Mouse (Mus musculus): ENCODE results near the gene Spsb2. TPM values are rescaled to one million over a fixed set of nuclear protein-coding genes. Genes with fewer than 3 reads are reported as not detected.

The Spsb2 gene
- polyA plus RNA-seq, 1 experiment from 2014 or later: 4.7 TPM

DNA sequence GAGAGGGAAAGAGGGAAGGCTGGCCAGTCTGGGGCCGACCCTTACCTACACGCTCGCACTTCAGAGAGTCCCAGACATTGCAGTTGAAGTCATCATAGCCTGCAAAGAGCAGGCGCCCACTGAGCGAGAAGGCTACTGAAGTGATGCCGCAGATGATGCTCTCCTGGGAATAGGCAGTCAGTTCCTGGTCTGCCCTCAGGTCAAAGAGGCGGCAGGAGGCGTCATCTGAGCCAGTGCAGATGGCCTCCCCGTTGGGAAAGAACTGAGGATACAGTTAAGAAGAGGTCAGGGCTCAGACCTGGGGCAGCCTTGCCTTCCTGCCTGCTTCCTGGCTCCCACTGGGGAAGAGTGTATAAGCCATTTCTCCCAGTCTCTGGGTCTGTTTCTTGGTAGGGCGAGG, 27.1 kb downstream of the Spsb2 start:
- Histone ChIP-seq H3K9me3 (replicated peaks; ENCODE audit: control insufficient read depth, low read length) (no peaks in the 10 kb centered on the region), H3K4me2 (ENCODE audit: low read length) (no peak overlapping the region), H3K4me3 (ENCODE audit: low read depth, low read length) (no peak overlapping the region), H3K27ac (ENCODE audit: low read depth, low read length) (no peak overlapping the region), H3K4me1 (ENCODE audit: control insufficient read depth, insufficient read depth, low read length) (peaks cover under 1% of the 10 kb centered on the region; the same call in 1 of the 2 replicates), H3K9ac (ENCODE audit: low read length) (no peak overlapping the region), H3K27me3 (replicated peaks; ENCODE audit: control insufficient read depth, insufficient read depth, low read length) (no peaks in the 10 kb centered on the region), H3K36me3 (ENCODE audit: control insufficient read depth, insufficient read depth, low read length) (peaks cover 17% of the 10 kb centered on the region)
- WGBS: 69% methylated on average over 10 of the region's 10 CpGs
- DNase-seq (ENCODE audit: low spot score) (no peak), ATAC-seq (no peak)

DNA sequence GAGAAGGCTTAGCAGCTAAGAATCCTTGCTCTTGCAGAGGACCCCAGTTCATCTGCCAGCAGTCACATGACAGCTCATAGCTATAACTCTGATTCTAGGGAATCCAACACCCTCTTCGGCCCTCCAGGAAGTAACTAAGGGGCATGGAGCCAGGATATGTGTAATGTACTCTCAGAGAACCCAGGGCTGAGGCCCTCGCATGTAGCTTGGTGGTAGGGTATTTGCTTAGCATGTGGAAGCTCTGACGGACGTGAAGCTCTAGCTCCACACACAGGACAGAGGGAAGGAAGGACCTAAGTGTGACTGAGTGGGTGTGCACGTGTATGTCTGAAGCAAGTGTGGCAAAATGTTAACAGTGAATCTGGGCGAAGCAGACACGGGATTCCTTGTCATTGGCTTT, 27.9 kb downstream of the Spsb2 start:
- no peak overlapping the region for H3K9ac ChIP-seq (ENCODE audit: low read length)
- H3K4me3 ChIP-seq (ENCODE audit: low read depth, low read length): no peak overlapping the region
- no peaks in the 10 kb centered on the region for H3K9me3 ChIP-seq (replicated peaks; ENCODE audit: control insufficient read depth, low read length)
- H3K36me3 ChIP-seq (ENCODE audit: control insufficient read depth, insufficient read depth, low read length): peaks cover 20% of the 10 kb centered on the region
- DNase-seq (ENCODE audit: low spot score) (no peak), ATAC-seq (no peak)
- no peak overlapping the region for H3K27ac ChIP-seq (ENCODE audit: low read depth, low read length)
- no peaks in the 10 kb centered on the region for H3K4me1 ChIP-seq (ENCODE audit: control insufficient read depth, insufficient read depth, low read length)
- no peak overlapping the region for H3K4me2 ChIP-seq (ENCODE audit: low read length)
- WGBS: 83% methylated on average over 7 of the region's 7 CpGs
- H3K27me3 ChIP-seq (replicated peaks; ENCODE audit: control insufficient read depth, insufficient read depth, low read length): no peaks in the 10 kb centered on the region

DNA sequence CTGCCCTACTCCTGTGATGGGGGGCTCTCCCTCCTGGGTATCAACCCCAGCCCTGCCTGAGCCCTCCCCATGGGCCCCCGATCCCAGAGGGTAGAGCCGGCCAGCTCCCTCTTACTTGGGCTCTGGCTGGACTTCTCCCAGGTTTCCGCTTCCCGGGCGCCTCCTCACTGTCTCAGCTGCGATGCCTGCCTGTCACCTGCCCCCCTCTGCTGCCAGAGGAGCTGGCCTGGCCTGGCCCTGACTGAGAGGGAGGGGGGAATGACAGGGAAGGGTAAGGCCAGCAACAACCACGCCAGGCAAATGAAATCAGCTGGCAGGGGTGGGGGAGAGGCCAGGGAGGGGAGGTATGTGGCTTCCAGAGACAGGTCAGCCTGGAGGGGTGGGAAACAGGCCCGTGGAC, 31.3 kb downstream of the Spsb2 start:
- no peaks in the 10 kb centered on the region for H3K27me3 ChIP-seq (replicated peaks; ENCODE audit: control insufficient read depth, insufficient read depth, low read length)
- no peak overlapping the region for H3K4me2 ChIP-seq (ENCODE audit: low read length)
- H3K9me3 ChIP-seq (replicated peaks; ENCODE audit: control insufficient read depth, low read length): no peaks in the 10 kb centered on the region
- H3K4me1 ChIP-seq (ENCODE audit: control insufficient read depth, insufficient read depth, low read length): no peaks in the 10 kb centered on the region
- H3K27ac ChIP-seq (ENCODE audit: low read depth, low read length): peak overlapping the region; percentile 24; the same call in 1 of the 2 replicates
- H3K4me3 ChIP-seq (ENCODE audit: low read depth, low read length): no peak overlapping the region
- peaks cover 11% of the 10 kb centered on the region; the same call in 1 of the 2 replicates for H3K36me3 ChIP-seq (ENCODE audit: control insufficient read depth, insufficient read depth, low read length)
- 15% methylated on average over 8 of the region's 8 CpGs for WGBS
- DNase-seq (ENCODE audit: low spot score) (no peak), ATAC-seq (peak; percentile 21; the same call in 1 of the 2 replicates)
- H3K9ac ChIP-seq (ENCODE audit: low read length): peak overlapping the region; percentile 35; the same call in 1 of the 2 replicates

DNA sequence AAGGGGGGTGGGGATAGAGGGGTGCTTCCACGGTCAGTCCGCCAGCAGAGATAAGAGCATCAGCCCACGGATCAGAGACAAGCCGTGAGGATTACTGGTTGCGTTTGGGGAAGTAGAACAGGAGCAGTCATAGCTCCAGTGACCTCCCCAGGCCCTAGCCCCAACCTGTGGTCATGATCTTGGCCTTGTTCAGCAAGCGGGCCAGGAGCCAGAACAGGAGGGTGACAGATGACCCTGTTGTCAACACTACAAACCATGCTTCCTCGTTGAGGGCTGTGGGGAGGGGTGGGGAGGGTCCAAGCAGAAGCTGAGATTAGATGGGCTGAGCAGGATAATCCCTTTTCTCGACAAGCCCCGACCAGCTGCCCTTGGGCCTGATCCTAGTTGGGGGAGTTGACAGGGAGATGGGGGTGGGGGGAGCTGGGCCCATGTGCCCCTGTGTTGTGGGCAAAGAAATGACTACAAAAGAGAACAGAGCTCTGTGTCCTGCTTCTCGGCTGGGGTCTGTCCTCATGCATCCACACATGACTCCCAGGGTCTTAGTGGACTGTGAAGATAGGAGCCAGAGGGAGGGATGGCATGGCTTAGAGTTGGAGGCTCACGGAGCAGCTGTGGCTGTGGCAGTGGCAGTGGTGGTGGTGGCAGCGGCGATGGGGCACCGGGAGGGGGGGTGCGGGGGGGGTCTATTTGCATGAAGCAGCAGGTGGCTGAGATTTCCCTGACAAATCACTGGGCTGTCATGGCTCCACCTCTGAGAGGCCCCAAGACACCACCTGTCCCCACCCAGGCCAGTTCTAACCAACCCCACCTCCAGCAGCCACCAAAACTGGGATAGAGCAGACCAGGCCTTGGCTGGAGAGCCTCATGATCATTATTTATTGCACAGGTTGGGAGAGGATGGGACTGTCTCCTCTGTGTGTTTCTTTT, 32.0 kb downstream of the Spsb2 start, which contains the start of gene Gnb3:
TSS of gene Gnb3 (minus strand) at position 35 of the 927 bp plus-strand sequence.
- Histone ChIP-seq H3K4me2 (ENCODE audit: low read length) (no peak within 1 kb of the TSS), H3K4me1 (ENCODE audit: control insufficient read depth, insufficient read depth, low read length) (no peaks in the 10 kb centered on the region), H3K27me3 (replicated peaks; ENCODE audit: control insufficient read depth, insufficient read depth, low read length) (no peaks in the 10 kb centered on the region), H3K4me3 (ENCODE audit: low read depth, low read length) (no peak within 1 kb of the TSS), H3K36me3 (ENCODE audit: control insufficient read depth, insufficient read depth, low read length) (peaks cover 11% of the 10 kb centered on the region; the same call in 1 of the 2 replicates), H3K27ac (ENCODE audit: low read depth, low read length) (peak within 1 kb of the TSS; percentile 24; the same call in 1 of the 2 replicates), H3K9me3 (replicated peaks; ENCODE audit: control insufficient read depth, low read length) (no peaks in the 10 kb centered on the region), H3K9ac (ENCODE audit: low read length) (peak within 1 kb of the TSS; percentile 35; the same call in 1 of the 2 replicates)
- DNase-seq (ENCODE audit: low spot score) (no peak), ATAC-seq (peak; percentile 24; the same call in 1 of the 2 replicates)
- WGBS: 34% methylated on average over 15 of the region's 15 CpGs

DNA sequence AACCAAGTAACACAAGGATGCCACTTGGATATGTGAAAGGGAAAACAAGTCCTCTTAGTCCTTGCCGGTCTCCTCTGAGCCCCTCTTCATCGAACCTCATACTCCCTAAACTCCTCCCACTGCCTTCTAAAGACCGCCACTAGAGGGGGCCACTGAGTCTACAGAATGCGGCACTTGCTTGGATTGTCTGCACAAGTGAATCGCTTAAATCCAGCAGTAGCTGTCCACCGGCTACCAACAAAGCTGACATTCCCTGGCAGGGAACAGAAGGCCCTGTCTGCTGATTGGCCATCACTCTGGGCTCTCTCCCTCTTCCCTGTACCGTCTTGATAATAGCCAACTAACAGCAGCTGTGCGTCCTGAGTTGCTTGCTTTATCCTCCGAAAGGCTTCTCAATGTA, 38.8 kb downstream of the Spsb2 start:
- Histone ChIP-seq H3K4me3 (ENCODE audit: low read depth, low read length) (no peak overlapping the region), H3K4me2 (ENCODE audit: low read length) (0 out of 2 replicates have a peak overlapping the region, but pooled peaks have one; percentile 15), H3K9ac (ENCODE audit: low read length) (no peak overlapping the region), H3K36me3 (ENCODE audit: control insufficient read depth, insufficient read depth, low read length) (peaks cover 18% of the 10 kb centered on the region), H3K9me3 (replicated peaks; ENCODE audit: control insufficient read depth, low read length) (no peaks in the 10 kb centered on the region), H3K4me1 (ENCODE audit: control insufficient read depth, insufficient read depth, low read length) (no peaks in the 10 kb centered on the region), H3K27ac (ENCODE audit: low read depth, low read length) (peak overlapping the region; percentile 52; the same call in 1 of the 2 replicates), H3K27me3 (replicated peaks; ENCODE audit: control insufficient read depth, insufficient read depth, low read length) (no peaks in the 10 kb centered on the region)
- peak; percentile 92 for ATAC-seq
- WGBS: 7% methylated on average over 9 of the region's 9 CpGs
- DNase-seq (ENCODE audit: low spot score): peak; percentile 97

DNA sequence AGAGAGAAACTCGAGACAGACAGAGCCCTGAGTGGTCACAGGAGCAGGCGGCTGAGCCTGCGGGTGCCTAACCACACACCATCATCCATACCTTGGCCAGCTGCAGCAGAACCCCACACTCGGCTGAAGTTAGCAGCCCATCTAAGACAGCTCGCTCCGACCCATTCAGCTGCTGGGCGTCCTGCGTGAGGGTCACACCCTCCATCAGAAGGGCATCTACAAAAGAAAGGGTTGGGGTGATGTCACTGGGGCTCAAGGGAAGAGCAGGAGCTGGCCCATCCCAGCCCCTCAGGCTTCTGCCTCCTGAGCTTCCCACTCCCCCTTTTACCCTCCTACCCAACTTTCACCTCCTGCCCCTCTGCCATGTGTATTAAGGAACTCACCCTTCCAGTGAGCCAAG, 42.1 kb downstream of the Spsb2 start:
- H3K27me3 ChIP-seq (replicated peaks; ENCODE audit: control insufficient read depth, insufficient read depth, low read length): no peaks in the 10 kb centered on the region
- H3K9me3 ChIP-seq (replicated peaks; ENCODE audit: control insufficient read depth, low read length): no peaks in the 10 kb centered on the region
- no peak overlapping the region for H3K27ac ChIP-seq (ENCODE audit: low read depth, low read length)
- DNase-seq (ENCODE audit: low spot score) (no peak), ATAC-seq (no peak)
- H3K4me3 ChIP-seq (ENCODE audit: low read depth, low read length): no peak overlapping the region
- no peak overlapping the region for H3K9ac ChIP-seq (ENCODE audit: low read length)
- H3K36me3 ChIP-seq (ENCODE audit: control insufficient read depth, insufficient read depth, low read length): peaks cover 33% of the 10 kb centered on the region
- H3K4me1 ChIP-seq (ENCODE audit: control insufficient read depth, insufficient read depth, low read length): no peaks in the 10 kb centered on the region
- no peak overlapping the region for H3K4me2 ChIP-seq (ENCODE audit: low read length)
- WGBS: 54% methylated on average over 8 of the region's 8 CpGs

DNA sequence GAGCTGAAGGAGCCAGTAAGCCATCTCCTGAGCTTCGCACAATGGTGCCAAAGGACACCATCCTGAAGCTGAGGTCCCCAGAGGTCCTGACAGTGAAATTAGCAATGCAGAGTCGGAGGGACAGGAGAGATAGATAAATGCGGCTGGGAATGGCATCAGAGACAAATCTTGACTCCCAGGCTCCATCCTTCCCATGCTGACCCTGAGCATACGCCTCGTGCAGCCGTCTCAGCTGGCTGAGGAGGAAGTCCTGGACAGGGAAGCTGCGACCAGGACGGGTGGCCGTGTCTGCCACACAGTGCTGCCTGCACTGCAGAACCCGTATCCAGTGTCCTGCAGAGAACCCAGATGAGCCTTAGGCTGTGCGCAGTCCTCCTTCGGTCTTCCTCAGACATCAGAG, 46.2 kb downstream of the Spsb2 start:
- H3K27me3 ChIP-seq (replicated peaks; ENCODE audit: control insufficient read depth, insufficient read depth, low read length): no peaks in the 10 kb centered on the region
- H3K36me3 ChIP-seq (ENCODE audit: control insufficient read depth, insufficient read depth, low read length): peaks cover 34% of the 10 kb centered on the region
- H3K4me2 ChIP-seq (ENCODE audit: low read length): no peak overlapping the region
- ATAC-seq (no peak), DNase-seq (ENCODE audit: low spot score) (no peak)
- H3K4me1 ChIP-seq (ENCODE audit: control insufficient read depth, insufficient read depth, low read length): peaks cover 15% of the 10 kb centered on the region
- H3K4me3 ChIP-seq (ENCODE audit: low read depth, low read length): no peak overlapping the region
- WGBS: 79% methylated on average over 12 of the region's 12 CpGs
- H3K9me3 ChIP-seq (replicated peaks; ENCODE audit: control insufficient read depth, low read length): no peaks in the 10 kb centered on the region
- H3K9ac ChIP-seq (ENCODE audit: low read length): no peak overlapping the region
- H3K27ac ChIP-seq (ENCODE audit: low read depth, low read length): no peak overlapping the region

DNA sequence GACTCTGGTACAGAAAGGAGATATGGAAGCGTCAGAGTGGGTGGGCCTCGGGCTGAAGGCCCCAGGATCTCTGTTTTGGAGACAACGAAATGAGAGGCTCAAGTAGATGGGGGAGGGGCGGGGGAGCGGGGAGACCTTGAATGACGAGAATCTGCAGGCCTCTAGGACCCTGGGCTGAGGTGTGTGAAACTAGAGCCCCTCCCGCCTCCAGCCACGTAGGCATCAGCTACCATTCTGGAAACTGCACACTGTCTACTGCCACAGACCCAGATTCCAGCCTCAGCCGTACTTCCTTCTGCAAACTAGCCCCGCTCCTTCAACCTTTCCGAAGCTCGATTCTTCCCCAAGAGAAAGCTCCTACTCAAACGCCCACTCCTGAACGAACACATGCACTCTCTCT, 47.9 kb downstream of the Spsb2 start:
- peak; percentile 74 for DNase-seq (ENCODE audit: low spot score)
- no peaks in the 10 kb centered on the region for H3K9me3 ChIP-seq (replicated peaks; ENCODE audit: control insufficient read depth, low read length)
- H3K4me3 ChIP-seq (ENCODE audit: low read depth, low read length): peak overlapping the region; percentile 75
- WGBS: 3% methylated on average over 14 of the region's 14 CpGs
- H3K4me2 ChIP-seq (ENCODE audit: low read length): peak overlapping the region; percentile 78
- peaks cover 20% of the 10 kb centered on the region for H3K4me1 ChIP-seq (ENCODE audit: control insufficient read depth, insufficient read depth, low read length)
- peak overlapping the region; percentile 98 for H3K27ac ChIP-seq (ENCODE audit: low read depth, low read length)
- peak; percentile 55 for ATAC-seq
- no peaks in the 10 kb centered on the region for H3K27me3 ChIP-seq (replicated peaks; ENCODE audit: control insufficient read depth, insufficient read depth, low read length)
- H3K9ac ChIP-seq (ENCODE audit: low read length): peak overlapping the region; percentile 93
- peaks cover 34% of the 10 kb centered on the region for H3K36me3 ChIP-seq (ENCODE audit: control insufficient read depth, insufficient read depth, low read length)

All from forebrain, embryonic 14.5 days (tissue).